Mouse (Mus musculus) pancreas, adult 10 weeks (tissue): Measurements from ENCODE around the gene 4930535I16Rik. TPM values are rescaled to one million over a fixed set of nuclear protein-coding genes. Genes with fewer than 3 reads are reported as not detected.

Experiments used
- polyA plus RNA-seq: library from polyadenylated mRNA; stranded (reverse); fragments of 350-450 nt; fragmentation: Illumina TruSeq; extraction: RNeasy Lipid Tissue Mini Kit (QIAGEN cat#74804); gene quantifications from one replicate; pipeline ENCODE4 v1.2.3, GENCODE M21; 2015; ENCODE audit warnings: low read depth, low replicate concordance; ENCODE audit not compliant: insufficient read depth

Gene 4930535I16Rik
- polyA plus RNA-seq = not detected

DNA sequence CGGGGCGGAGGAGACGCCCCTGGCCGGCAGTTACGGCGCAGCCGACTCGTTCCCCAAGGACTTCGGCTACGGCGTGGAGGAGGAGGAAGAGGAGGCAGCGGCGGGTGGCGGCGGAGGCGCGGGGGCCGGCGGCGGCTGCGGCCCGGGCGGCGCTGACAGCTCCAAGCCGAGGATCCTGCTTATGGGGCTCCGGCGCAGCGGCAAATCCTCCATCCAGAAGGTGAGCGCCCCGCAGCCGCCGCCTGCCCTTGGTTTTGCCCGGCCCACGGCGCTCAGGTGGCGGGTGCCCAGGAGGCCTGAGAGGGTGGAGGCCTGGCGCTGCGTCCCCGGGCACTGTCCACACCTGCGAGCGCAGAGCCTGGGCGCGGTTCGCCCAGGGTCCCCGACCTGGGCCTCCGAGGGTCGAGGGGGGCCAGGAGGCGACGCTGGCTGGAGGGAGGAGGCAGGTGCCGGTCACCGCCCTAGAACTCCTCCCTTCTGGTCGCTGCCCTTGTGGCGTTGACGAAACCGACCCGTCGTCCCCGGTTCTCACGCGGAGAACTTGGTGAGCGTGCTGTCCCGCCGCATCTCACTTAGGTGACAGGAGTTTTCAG is at the start of gene 4930535I16Rik:
4930535I16Rik (minus strand) TSS at position 475 of the 593 bp plus-strand sequence.

DNA sequence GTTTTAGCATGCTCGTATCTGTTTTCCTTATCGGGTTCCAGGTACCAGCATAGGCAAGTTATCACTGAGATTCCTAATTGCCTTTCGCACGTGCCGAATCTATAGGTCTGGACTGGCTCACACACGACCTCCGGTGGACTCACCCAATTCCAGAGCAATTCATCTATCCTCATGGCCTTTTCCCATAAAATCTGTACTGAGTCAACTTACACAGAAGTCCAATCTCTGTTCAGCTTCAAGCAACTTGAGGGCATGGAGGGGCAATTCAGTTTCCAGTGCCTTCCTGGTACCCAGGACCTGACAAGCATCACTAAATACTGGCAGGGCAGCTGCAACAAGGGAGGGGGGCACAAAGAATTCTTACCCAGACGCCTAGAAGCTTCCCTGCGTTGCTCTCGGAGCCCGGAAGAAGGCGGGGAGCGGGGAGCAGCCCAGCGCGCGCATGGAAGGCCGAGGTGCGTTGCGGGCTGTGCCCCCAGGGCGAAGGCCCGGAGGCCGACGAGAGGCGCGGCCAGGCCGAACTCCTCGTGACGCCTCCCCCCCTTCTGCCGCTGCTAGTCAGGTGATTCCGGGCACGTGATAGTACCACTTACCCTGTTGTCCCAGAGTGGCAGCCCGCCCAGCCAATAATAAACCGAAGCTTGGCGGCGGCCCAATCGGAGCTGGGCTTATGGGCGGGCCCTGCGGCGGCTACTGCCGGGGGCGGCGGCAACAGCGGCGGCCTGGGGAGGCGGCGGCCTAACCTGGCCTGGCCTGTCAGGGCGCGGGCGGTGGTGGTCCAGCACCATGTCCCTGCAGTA is 874 bp downstream of the 4930535I16Rik start, which contains the start of gene Rragc:
Rragc (plus strand) TSS at position 699 of the 800 bp plus-strand sequence.

DNA sequence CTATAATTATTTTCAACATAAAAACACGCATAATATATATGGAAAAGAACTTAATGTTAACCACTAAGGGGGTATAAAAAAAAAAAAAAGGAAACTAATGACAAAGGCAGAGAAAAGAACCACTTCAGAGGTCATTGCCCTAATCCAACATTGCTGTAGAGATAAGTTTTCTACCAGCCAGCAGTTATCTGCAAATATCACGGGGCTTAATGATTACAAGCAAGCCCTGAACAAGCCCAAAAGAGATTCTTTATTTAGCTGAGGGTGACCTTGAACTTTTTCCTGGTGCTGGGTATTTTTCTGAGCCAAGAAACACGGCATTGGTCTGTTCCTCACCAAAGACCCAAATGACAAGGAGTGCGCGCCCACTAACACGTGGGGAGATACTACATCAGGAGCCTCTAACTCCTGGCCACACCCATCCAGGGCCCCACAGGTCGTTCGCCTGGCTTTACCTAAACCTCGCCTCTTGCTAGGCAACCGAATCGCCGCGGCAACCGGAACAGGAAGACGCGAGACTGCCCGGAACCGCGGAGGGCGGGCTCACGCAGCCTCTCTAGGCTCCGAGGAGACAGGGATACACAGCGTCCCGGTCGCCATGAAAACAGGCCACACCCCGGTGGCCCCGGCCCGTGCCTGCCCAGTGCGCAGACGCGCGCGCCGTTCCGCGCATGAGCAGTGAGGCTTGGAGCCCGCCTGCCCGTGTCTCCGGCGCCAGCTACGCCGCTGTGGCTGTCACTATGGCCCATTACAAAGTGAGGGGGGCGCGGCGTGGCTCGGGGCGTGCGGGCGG is 13.3 kb downstream of the 4930535I16Rik start, which contains the start of gene Mycbp:
Mycbp (plus strand) TSS at position 500 of the 793 bp plus-strand sequence.

Other genes with a start within 250 kb of the 4930535I16Rik start
- gene Macf1, start 233.7 kb downstream of the 4930535I16Rik start, polyA plus RNA-seq = 47.3 TPM
- 56.7 TPM for gene Ndufs5, start 199.8 kb downstream of the 4930535I16Rik start, polyA plus RNA-seq
- 8.7 TPM for gene Akirin1, start 167.7 kb downstream of the 4930535I16Rik start, polyA plus RNA-seq
- gene Rhbdl2, start 130.1 kb downstream of the 4930535I16Rik start, polyA plus RNA-seq = 1.8 TPM
- not detected for gene 4933427I04Rik, start 58.3 kb downstream of the 4930535I16Rik start, polyA plus RNA-seq
- gene Mycbp, start 13.2 kb downstream of the 4930535I16Rik start, polyA plus RNA-seq = 7.3 TPM
- 11.0 TPM for gene Rragc, start 576 bp downstream of the 4930535I16Rik start, polyA plus RNA-seq